Mouse (Mus musculus) neural tube, embryonic 15.5 days (tissue): ENCODE results near the gene Apoe. TPM values are rescaled to one million over a fixed set of nuclear protein-coding genes. Genes with fewer than 3 reads are reported as not detected.

ENCODE experiments used
- polyA plus RNA-seq: library from polyadenylated mRNA; unstranded; fragments of >200 nt; fragmentation: Nextera tagmentation; extraction: Ambion mirVana; gene quantifications from 2 replicates; pipeline ENCODE4 v1.2.1, GENCODE M21; 2015

Apoe gene
- polyA plus RNA-seq, 1 experiment from 2014 or later = 683 TPM

Other genes starting within 250 kb of the Apoe start
- gene Mark4, start 240.4 kb downstream of the Apoe start, polyA plus RNA-seq = 15.4 and 16.5 TPM in 2 replicates
- 1.5 and 1.8 TPM in 2 replicates for gene Exoc3l2, start 235.9 kb downstream of the Apoe start, polyA plus RNA-seq
- 3.9 and 5.0 TPM in 2 replicates for gene Bloc1s3, start 190.8 kb downstream of the Apoe start, polyA plus RNA-seq
- 39.2 and 58.6 TPM in 2 replicates for gene Trappc6a, start 190.8 kb downstream of the Apoe start, polyA plus RNA-seq
- gene Nkpd1, start 181.3 kb downstream of the Apoe start, polyA plus RNA-seq = 1.2 and 1.5 TPM in 2 replicates
- 41.0 and 42.3 TPM in 2 replicates for gene Ppp1r37, start 136.1 kb downstream of the Apoe start, polyA plus RNA-seq
- 0.23 and 0.61 TPM in 2 replicates for gene Zfp296, start 121.9 kb downstream of the Apoe start, polyA plus RNA-seq
- gene Gemin7, start 121.6 kb downstream of the Apoe start, polyA plus RNA-seq = 145 and 154 TPM in 2 replicates
- 51.0 and 61.5 TPM in 2 replicates for gene Clasrp, start 94.7 kb downstream of the Apoe start, polyA plus RNA-seq
- gene Relb, start 69.8 kb downstream of the Apoe start, polyA plus RNA-seq = 9.6 and 12.8 TPM in 2 replicates
- 128 and 140 TPM in 2 replicates for gene Clptm1, start 34.2 kb downstream of the Apoe start, polyA plus RNA-seq
- 1.8 TPM in 2 replicates for gene Apoc2, start 21.2 kb downstream of the Apoe start, polyA plus RNA-seq
- not detected in 2 replicates for gene Gm44805, start 17.8 kb downstream of the Apoe start, polyA plus RNA-seq
- gene Apoc4, start 17.7 kb downstream of the Apoe start, polyA plus RNA-seq = 0.38 and 0.75 TPM in 2 replicates
- gene Apoc1, start 6.5 kb downstream of the Apoe start, polyA plus RNA-seq = 6.5 and 7.3 TPM in 2 replicates
- 155 and 171 TPM in 2 replicates for gene Tomm40, start 16.2 kb upstream of the Apoe start, polyA plus RNA-seq
- gene Nectin2, start 51.3 kb upstream of the Apoe start, polyA plus RNA-seq = 56.5 and 68.7 TPM in 2 replicates
- gene Bcam, start 71.8 kb upstream of the Apoe start, polyA plus RNA-seq = 26.3 and 37.0 TPM in 2 replicates
- 0.69 and 2.2 TPM in 2 replicates for gene Cblc, start 97.6 kb upstream of the Apoe start, polyA plus RNA-seq
- 1.2 and 5.2 TPM in 2 replicates for gene Bcl3, start 123.6 kb upstream of the Apoe start, polyA plus RNA-seq
- gene Gm19345, start 152.8 kb upstream of the Apoe start, polyA plus RNA-seq = 14.3 and 17.3 TPM in 2 replicates
- 0.69 and 1.2 TPM in 2 replicates for gene Ceacam16, start 162.1 kb upstream of the Apoe start, polyA plus RNA-seq
- not detected in 2 replicates for gene Ceacam19, start 188.8 kb upstream of the Apoe start, polyA plus RNA-seq
- gene Pvr, start 222.0 kb upstream of the Apoe start, polyA plus RNA-seq = 12.0 and 12.5 TPM in 2 replicates